Mouse (Mus musculus): ENCODE results near the gene Pdlim1. TPM values are rescaled to one million over a fixed set of nuclear protein-coding genes. Genes with fewer than 3 reads are reported as not detected.

Pdlim1 gene
- polyA plus RNA-seq, 1 experiment from 2014 or later, result 192 TPM

DNA sequence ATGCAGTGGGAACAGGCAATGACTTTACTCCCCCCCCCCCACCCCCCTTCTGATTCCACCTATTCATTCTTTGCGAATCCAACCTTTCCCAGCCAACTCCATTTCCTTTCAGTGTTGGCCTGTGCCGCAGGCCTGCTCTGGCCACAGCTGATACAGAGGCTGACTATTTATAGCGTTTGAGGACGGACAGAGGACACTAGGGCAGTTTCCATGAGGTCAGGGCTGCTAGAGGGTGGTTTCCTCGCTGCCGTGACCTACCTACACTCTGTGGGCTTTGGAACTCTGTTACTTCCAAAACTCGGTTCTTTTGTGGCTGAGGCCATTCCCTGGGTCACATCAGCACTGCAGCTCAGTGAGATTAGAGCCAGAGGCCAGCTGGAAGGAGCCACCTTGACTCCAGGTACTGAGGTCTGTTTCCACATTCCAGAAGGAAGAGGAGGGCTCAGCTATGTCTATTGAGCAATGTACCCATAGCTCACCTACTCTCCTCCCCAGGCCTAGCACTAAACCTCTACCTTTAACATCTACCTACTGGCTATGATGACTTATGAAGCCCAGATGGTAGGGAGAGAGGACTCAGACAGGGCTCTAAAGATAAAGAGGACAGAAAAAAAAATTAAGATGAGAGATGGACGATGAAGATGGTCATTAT lies 6.9 kb upstream of the Pdlim1 start:
- no peaks in the 10 kb centered on the region for H3K36me3 ChIP-seq
- no peak overlapping the region for H3K4me2 ChIP-seq
- WGBS, result 75% methylated on average over 8 of the region's 8 CpGs
- no peak for ATAC-seq (ENCODE audit: insufficient read depth, low FRiP score, low read depth)
- no peaks in the 10 kb centered on the region; the same call in 1 of the 2 replicates for H3K9me3 ChIP-seq
- no peaks in the 10 kb centered on the region for H3K4me1 ChIP-seq
- H3K4me3 ChIP-seq (replicated peaks), result no peak overlapping the region
- no peak overlapping the region for H3K27ac ChIP-seq
- H3K27me3 ChIP-seq (replicated peaks), result no peaks in the 10 kb centered on the region
- H3K9ac ChIP-seq, result no peak overlapping the region

DNA sequence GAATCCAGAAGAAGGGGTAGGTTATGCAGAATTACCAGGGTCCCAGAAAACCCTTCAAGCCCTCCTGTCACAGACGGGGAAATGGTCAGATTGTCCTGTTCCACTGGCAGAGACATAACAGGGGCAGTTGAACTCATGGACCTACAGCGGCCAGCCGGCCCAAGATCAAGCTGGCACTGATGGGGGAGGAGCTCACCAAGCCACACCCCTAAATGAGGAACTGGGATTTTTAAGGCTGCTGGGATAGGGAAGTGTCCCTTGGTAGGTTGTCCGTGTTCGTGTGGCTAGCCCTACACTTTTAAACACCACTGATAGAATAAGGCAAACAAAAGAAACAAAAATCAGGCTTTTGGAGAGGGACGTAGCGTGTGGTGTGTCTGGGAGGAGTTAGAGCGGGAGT lies 5.9 kb upstream of the Pdlim1 start:
- no peaks in the 10 kb centered on the region for H3K36me3 ChIP-seq
- no peak overlapping the region for H3K4me2 ChIP-seq
- no peak overlapping the region for H3K4me3 ChIP-seq (replicated peaks)
- H3K27me3 ChIP-seq (replicated peaks), result no peaks in the 10 kb centered on the region
- H3K9me3 ChIP-seq, result no peaks in the 10 kb centered on the region; the same call in 1 of the 2 replicates
- 86% methylated on average over 8 of the region's 8 CpGs for WGBS
- no peak for ATAC-seq (ENCODE audit: insufficient read depth, low FRiP score, low read depth)
- no peaks in the 10 kb centered on the region for H3K4me1 ChIP-seq
- no peak overlapping the region for H3K27ac ChIP-seq
- no peak overlapping the region for H3K9ac ChIP-seq

DNA sequence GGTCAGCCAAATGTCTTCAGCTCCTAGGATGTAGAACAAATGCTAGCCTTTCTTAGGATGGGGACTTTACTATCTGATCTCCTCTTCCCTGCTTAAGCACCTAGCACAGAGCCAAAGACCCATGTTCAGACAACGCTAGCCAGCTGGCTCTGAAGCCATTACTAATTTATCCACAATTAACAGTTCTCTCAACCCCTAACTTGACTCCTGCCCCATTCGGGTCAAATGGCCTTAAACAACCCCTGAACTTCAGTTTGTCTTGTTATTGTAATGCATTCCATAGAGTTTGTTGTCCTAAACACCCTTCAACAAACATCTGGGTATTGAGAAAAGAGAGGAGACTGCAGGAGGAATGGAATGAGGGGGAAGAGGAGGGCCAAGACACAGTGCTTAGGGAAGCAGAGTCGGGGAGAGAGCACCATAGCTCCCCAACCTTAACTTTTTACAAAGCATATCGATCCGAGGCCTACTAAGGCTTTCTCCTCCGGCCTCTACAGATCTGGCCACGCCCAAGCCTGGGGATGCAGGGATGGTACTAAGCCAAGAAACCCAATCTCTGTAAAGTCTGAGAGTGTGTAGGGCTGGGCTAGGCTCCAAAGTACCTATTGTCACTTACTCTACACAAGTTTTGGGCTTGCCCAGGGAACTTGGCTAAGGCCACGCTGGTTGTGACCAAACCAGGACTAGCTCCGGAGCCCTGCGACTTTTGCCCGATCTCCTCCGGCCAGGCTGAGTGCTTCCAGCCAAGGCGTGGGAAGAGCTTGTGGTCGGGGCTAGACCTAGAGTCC lies 4.0 kb upstream of the Pdlim1 start:
- ATAC-seq (ENCODE audit: insufficient read depth, low FRiP score, low read depth), result no peak
- H3K36me3 ChIP-seq, result no peaks in the 10 kb centered on the region
- H3K4me3 ChIP-seq (replicated peaks), result no peak overlapping the region
- WGBS, result 82% methylated on average over 14 of the region's 14 CpGs
- no peaks in the 10 kb centered on the region; the same call in 1 of the 2 replicates for H3K9me3 ChIP-seq
- no peaks in the 10 kb centered on the region for H3K27me3 ChIP-seq (replicated peaks)
- H3K4me1 ChIP-seq, result no peaks in the 10 kb centered on the region
- H3K27ac ChIP-seq, result no peak overlapping the region
- no peak overlapping the region for H3K9ac ChIP-seq
- no peak overlapping the region for H3K4me2 ChIP-seq

DNA sequence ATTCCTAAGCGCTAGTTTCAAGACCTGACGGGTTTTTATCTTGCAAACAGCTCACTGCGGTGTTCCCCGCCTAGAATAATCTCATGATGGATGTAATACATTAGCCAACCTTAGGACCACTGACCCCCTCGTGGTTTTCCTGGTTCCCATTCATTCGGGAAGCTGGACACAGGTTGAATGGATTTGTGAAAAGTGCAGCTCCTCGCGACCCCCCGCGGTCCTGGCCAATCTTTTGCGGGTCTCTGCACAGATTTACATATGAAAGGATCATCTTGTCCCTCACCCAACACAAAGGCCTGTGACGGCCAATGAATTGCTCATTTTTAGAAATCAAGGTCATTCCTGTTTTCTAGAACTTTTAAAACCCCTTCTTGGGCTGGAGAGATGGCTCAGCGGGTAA lies 1.0 kb upstream of the Pdlim1 start:
- Histone ChIP-seq H3K36me3 (no peaks in the 10 kb centered on the region), H3K4me1 (0 out of 2 replicates have a peak, but pooled peaks cover 2% of the 10 kb centered on the region), H3K4me3 (replicated peaks) (no peak overlapping the region), H3K9ac (no peak overlapping the region), H3K27ac (no peak overlapping the region), H3K27me3 (replicated peaks) (no peaks in the 10 kb centered on the region), H3K9me3 (no peaks in the 10 kb centered on the region; the same call in 1 of the 2 replicates), H3K4me2 (no peak overlapping the region)
- ATAC-seq (ENCODE audit: insufficient read depth, low FRiP score, low read depth), result no peak
- WGBS, result 46% methylated on average over 13 of the region's 13 CpGs

DNA sequence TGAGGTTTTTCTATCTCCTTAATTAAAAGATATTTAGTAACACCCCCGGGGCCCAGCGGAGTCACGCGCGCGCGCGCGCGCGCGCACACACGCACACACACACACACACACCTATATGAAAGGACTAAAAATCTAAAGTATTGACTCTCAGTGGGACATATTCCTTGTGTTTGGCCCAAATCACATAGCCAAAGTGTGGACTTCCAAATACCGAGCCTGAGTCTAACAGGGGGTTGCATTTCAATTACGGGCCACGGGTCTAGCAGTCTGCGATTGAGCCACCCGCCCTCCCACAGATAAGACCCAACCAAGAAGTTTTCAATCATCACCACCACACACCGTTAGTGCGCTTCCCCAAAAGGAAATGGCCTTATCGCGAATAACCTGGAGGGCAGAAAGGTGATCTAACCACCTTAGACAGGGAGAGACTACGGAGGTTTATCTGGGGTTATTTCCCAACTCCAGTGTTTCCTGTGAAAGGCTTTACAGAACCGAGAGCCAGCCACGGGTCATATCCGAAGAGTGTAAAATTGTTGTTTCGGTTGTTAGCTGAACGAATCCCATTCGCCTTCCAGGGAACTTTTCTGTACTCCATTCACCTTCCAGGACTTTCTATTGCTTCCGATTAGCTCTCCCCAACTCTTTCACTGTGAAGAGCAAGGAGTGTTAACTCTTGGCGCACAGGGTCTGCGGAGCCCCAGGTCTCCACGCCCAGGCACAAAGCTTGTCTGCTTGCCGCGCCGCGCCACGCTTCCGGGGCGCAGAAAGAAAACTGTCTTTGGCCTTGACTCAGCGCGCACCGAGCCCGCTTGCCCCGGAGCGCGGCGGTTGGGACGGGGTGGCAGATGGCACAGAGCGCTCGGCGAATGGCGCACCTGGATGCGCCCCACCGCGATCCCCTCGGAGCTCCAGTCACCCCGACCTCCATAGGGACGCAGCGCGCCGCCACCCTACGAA lies 1.0 kb downstream of the Pdlim1 start:
- Histone ChIP-seq H3K9me3 (no peaks in the 10 kb centered on the region), H3K4me3 (replicated peaks) (peak overlapping the region; percentile 75), H3K27ac (peak overlapping the region; percentile 75; the same call in 1 of the 2 replicates), H3K9ac (peak overlapping the region; percentile 71; the same call in 1 of the 2 replicates), H3K4me1 (0 out of 2 replicates have a peak, but pooled peaks cover 2% of the 10 kb centered on the region), H3K27me3 (replicated peaks) (no peaks in the 10 kb centered on the region), H3K4me2 (peak overlapping the region; percentile 79), H3K36me3 (no peaks in the 10 kb centered on the region)
- 7% methylated on average over 63 of the region's 63 CpGs for WGBS
- ATAC-seq (ENCODE audit: insufficient read depth, low FRiP score, low read depth), result peak; percentile 32; the same call in 1 of the 2 replicates

DNA sequence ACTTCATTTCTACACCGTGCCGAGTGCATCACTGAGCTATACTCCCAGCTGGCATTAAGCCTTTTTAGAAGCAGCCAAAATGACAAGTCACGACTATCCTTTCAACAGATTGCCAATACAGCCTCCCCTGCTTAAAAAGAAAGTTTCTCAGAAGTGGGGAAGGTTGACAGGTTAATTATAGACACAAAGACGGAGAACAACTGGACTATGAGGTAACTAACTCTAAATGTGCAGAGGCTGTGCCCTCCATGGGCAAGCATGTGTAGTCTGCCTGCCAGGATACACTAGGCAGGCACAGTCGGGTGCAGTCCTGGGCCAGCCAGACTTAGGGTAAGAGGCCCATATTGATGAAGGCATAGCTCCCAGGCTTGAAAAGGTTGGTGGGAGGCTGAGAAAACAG lies 2.1 kb downstream of the Pdlim1 start:
- H3K9ac ChIP-seq, result no peak overlapping the region
- ATAC-seq (ENCODE audit: insufficient read depth, low FRiP score, low read depth), result no peak
- H3K4me1 ChIP-seq, result 0 out of 2 replicates have a peak, but pooled peaks cover 2% of the 10 kb centered on the region
- whole genome bisulfite sequencing, result 67% methylated on average over 5 of the region's 5 CpGs
- peak overlapping the region; percentile 79 for H3K4me2 ChIP-seq
- no peak overlapping the region for H3K27ac ChIP-seq
- H3K4me3 ChIP-seq (replicated peaks), result peak overlapping the region; percentile 75
- no peaks in the 10 kb centered on the region for H3K9me3 ChIP-seq
- H3K27me3 ChIP-seq (replicated peaks), result no peaks in the 10 kb centered on the region
- no peaks in the 10 kb centered on the region for H3K36me3 ChIP-seq

DNA sequence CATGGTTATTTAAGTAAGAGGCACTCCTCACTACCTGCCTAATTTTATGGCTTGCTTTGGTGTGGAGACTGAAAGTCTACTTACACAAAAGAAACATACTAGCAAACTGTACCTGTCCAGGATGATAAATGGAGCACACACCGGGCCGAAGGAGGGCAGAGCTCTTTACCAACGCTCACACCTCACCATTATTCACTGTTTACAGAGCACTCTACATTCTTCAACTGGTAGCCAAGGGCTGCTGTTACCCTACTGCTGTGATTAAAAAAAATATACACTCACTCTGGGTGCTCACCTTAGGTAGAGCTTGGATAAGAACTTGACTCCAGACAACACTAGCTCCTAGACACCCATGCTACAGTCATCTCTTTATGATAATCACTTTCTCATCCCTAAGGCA lies 3.1 kb downstream of the Pdlim1 start:
- no peaks in the 10 kb centered on the region for H3K36me3 ChIP-seq
- 0 out of 2 replicates have a peak overlapping the region, but pooled peaks have one; percentile 1 for H3K4me2 ChIP-seq
- H3K27me3 ChIP-seq (replicated peaks), result no peaks in the 10 kb centered on the region
- 0 out of 2 replicates have a peak, but pooled peaks cover 2% of the 10 kb centered on the region for H3K4me1 ChIP-seq
- H3K27ac ChIP-seq, result no peak overlapping the region
- H3K9ac ChIP-seq, result no peak overlapping the region
- WGBS, result 17% methylated on average over 3 of the region's 3 CpGs
- no peak overlapping the region for H3K4me3 ChIP-seq (replicated peaks)
- no peaks in the 10 kb centered on the region for H3K9me3 ChIP-seq
- ATAC-seq (ENCODE audit: insufficient read depth, low FRiP score, low read depth), result no peak

DNA sequence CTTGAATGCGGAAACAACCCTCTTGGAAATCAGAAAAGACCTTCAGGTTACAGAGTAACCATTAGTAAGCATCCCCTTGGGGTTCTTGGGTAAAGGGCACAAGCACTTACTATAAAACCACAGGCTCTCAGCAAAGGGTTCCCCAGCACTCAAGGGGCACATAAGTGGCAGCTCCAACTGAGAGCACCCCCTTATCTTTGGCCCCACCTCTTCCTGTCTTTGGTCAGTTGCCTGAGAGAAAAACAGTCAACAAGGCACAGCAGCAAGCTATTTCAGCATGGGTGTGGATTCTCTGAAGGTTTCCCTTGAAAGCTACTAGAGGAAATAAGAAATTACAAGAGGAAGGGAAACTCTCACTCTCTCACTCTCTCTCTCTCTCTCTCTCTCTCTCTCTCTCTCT lies 4.3 kb downstream of the Pdlim1 start:
- Histone ChIP-seq H3K27me3 (replicated peaks) (no peaks in the 10 kb centered on the region), H3K4me3 (replicated peaks) (no peak overlapping the region), H3K27ac (peak overlapping the region; percentile 68; the same call in 1 of the 2 replicates), H3K9me3 (no peaks in the 10 kb centered on the region), H3K4me1 (0 out of 2 replicates have a peak, but pooled peaks cover 2% of the 10 kb centered on the region), H3K9ac (no peak overlapping the region), H3K36me3 (no peaks in the 10 kb centered on the region), H3K4me2 (no peak overlapping the region)
- ATAC-seq (ENCODE audit: insufficient read depth, low FRiP score, low read depth), result no peak
- WGBS, result 74% methylated on average over 1 of the region's 1 CpGs

DNA sequence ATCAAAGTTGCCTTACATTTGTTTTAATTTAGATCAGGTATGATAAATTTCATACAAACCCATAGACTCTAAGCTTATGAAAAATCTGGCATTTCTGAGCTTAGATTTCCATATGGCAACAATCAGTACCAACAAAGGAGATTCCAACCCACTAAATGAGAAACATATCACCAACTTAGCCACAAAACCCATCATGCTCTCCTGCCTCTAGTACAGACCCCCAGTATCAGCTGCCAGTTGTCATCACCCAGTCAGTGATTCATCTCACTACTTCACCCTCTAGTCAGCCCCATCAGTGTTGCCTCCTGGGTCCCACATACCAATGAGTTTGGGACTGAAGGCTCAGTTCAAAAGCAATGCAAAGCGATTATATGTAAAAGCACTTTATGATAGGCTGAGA lies 12.2 kb downstream of the Pdlim1 start:
- no peak overlapping the region for H3K4me3 ChIP-seq (replicated peaks)
- WGBS, result 81% methylated on average over 1 of the region's 1 CpGs
- no peaks in the 10 kb centered on the region for H3K9me3 ChIP-seq
- no peaks in the 10 kb centered on the region for H3K36me3 ChIP-seq
- H3K4me2 ChIP-seq, result no peak overlapping the region
- H3K9ac ChIP-seq, result no peak overlapping the region
- H3K27me3 ChIP-seq (replicated peaks), result no peaks in the 10 kb centered on the region
- peaks cover 9% of the 10 kb centered on the region; the same call in 1 of the 2 replicates for H3K4me1 ChIP-seq
- ATAC-seq (ENCODE audit: insufficient read depth, low FRiP score, low read depth), result no peak
- H3K27ac ChIP-seq, result no peak overlapping the region

DNA sequence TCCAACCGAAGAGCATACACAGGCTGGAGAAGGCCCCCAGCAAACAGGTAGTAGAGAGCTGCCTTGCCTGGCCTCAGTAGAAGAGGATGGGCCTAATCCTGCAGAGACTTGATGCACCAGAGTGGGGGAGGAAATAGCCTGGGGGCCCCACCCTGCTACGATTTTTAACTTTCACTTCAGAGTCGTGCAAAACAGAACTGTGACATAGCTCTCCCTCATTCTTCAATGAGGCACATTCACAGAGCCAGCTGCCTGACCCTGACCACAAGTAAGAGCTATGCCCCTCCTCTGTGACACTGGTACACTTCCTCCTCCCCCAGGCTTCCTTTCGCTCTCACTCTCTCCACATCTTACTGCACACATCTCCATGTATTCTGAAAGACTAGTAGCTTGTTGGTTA lies 14.2 kb downstream of the Pdlim1 start:
- Histone ChIP-seq H3K4me1 (peaks cover 9% of the 10 kb centered on the region; the same call in 1 of the 2 replicates), H3K9me3 (no peaks in the 10 kb centered on the region), H3K36me3 (no peaks in the 10 kb centered on the region), H3K9ac (no peak overlapping the region), H3K27ac (0 out of 2 replicates have a peak overlapping the region, but pooled peaks have one; percentile 3), H3K4me3 (replicated peaks) (no peak overlapping the region), H3K27me3 (replicated peaks) (no peaks in the 10 kb centered on the region), H3K4me2 (no peak overlapping the region)
- WGBS, result 39% methylated on average over 4 of the region's 4 CpGs
- no peak for ATAC-seq (ENCODE audit: insufficient read depth, low FRiP score, low read depth)

DNA sequence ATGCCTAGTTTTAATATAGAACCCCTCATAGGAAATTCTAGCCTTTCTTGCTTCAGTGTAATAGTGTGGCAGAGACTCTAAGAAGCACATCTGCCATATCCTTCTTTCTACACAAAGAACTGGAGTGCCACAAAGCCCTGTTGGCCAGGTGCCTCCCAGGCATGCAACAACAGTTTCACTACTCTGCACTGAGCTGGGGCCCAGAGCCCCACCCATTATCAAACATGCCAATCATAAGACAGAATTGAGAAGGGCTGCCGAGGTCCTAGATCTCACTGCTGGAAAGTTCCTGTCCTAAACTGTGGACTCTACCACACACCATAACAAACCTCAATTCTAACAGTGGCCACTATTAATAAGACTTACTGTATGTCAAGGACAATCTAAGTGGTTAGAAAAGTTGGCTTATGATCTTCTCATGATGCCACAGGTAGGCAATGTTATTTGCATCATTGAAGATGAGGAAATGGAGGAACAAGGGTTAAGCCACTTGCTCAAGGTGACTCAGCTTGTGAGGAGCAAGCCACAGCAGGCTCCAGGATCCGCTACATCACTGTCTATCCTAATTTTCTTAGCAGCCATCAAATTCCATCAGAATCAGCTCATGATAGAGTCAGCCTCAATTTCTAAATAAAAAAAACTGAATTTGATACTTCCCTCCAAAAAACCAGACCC lies 15.1 kb downstream of the Pdlim1 start:
- Histone ChIP-seq H3K4me1 (peaks cover 9% of the 10 kb centered on the region; the same call in 1 of the 2 replicates), H3K9me3 (no peaks in the 10 kb centered on the region), H3K27me3 (replicated peaks) (no peaks in the 10 kb centered on the region), H3K9ac (no peak overlapping the region), H3K4me2 (no peak overlapping the region), H3K4me3 (replicated peaks) (no peak overlapping the region), H3K36me3 (no peaks in the 10 kb centered on the region), H3K27ac (peak overlapping the region; percentile 16; the same call in 1 of the 2 replicates)
- 60% methylated on average over 2 of the region's 2 CpGs for WGBS
- peak; percentile 39; the same call in 1 of the 2 replicates for ATAC-seq (ENCODE audit: insufficient read depth, low FRiP score, low read depth)

All from stomach, embryonic 15.5 days (tissue).